Mouse (Mus musculus): ENCODE data around the gene Papln.

Gene Papln

DNA sequence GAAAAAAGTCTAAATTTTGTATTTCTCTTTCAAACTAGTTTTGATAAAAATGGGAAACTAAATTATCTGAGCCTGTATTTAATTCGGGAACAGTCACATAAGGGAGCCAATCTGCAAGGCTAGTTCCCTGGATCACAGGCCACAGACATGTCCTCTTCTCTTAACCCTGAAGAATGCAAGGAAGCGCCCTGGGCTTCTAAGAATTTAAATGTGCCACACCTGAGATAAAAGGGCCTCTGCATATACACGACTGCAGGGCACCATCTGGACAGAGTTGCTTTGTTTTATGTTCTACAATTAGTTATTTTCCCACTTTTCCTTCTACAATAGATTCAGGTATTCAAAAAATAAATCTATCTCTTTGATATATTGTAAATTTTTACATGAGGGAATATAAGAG, 67.0 kb downstream of the Papln start:
- DNase-seq (ENCODE audit: low spot score in 2 of 2) = no peak

DNA sequence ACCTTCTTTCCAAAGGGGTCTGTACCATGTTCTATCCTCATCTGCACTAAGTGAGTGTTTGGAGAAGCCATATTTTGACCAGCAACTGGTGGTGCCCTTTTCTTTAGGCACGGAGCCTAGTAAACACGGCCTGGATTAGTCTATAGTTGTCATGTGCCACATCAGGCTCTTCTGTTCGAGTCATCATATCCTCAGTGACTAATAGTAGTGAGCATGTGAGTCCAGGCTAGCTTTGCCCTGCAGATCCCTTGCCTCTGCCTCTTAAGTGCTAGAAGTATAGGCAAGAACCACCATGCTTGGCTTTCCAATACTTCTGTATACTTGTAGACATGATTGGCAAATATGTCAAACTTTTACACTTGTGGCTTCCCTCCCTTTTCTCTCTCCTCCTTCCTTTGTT, 70.5 kb downstream of the Papln start:
- DNase-seq (ENCODE audit: low spot score in 2 of 2) = no peak

DNA sequence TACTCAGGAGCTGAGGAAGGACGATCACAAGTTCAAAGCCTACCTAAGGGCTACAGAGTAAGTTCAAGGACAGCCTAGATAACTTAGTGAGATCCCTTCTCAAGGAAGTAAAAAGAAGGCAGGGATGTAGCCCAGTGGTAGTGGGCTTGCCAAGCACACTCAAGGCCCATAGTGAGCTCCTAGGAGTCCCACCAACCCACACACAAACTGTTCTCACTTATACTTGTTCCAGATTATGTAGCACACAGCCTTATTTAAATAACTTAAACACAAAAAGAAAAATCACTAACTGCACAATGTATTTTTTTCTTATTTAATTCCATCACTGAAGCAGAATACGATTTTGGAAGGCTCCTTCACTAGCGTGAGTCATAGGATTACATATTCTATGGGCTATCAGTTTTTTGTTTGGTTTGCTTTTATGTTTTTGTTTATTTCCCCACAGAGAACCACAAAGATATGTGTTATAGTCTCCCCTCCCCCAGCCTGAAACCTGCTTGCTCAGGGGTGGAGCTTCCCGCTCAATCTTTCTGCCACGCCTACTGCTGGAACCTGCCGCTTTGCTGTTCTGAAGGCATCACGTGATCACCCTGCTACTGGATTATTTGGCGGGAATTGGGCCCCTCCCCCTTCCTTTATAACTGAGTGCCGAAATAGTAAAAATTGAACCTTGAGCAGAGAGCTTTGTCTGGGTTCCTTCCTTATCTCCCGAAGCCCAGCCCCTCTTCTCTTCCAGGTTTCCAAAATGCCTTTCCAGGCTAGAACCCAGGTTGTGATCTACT, 78.2 kb downstream of the Papln start:
- no peak for DNase-seq (ENCODE audit: low spot score in 2 of 2)
